Mouse (Mus musculus): ENCODE data around the gene Pitpnc1.

Gene Pitpnc1

GRCm38 (mm10) chr11:107443121-107444095, 27.1 kb downstream of the Pitpnc1 start:
- DNase-seq (ENCODE audit: low spot score in 2 of 2): no peak

DNA sequence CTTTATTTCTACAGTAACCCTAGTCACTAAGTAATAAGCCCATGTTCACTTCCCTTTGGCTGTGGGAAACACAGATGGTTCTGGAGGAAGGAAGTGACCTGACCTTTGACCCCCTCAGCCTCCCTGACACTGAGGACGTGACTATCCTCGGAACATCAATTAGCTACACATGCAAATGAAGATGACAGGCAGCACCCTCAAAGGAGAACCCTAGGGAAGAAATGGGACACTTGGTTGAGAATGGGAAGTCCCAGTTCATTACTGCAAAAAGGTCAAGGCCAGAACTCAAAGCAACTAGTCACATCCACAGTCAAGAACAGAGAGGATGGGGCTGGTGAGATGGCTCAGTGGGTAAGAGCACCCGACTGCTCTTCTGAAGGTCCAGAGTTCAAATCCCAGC, 29.4 kb downstream of the Pitpnc1 start:
- no peak for DNase-seq (ENCODE audit: low spot score in 2 of 2)

GRCm38 (mm10) chr11:107438140-107438539, 32.4 kb downstream of the Pitpnc1 start:
- DNase-seq (ENCODE audit: low spot score in 2 of 2): no peak

DNA sequence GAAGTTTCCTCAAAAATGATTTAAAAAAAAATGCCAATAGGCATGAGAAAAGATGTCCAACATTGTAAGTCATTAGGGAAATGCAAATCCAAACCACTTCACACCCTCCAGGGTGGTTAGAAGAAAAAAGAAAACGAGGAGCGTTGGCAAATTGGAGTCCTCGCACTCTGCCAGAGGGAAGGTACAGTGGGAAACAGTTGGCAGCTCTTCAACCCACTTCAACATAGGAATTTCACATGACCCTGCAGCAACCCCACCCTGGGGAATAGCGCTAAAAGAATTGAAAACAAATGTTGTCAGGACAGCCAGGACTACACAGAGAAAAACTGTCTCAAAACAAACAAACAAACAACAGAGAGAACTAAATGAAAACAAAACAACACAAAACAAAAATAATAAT, 32.8 kb downstream of the Pitpnc1 start:
- no peak for DNase-seq (ENCODE audit: low spot score in 2 of 2)

DNA sequence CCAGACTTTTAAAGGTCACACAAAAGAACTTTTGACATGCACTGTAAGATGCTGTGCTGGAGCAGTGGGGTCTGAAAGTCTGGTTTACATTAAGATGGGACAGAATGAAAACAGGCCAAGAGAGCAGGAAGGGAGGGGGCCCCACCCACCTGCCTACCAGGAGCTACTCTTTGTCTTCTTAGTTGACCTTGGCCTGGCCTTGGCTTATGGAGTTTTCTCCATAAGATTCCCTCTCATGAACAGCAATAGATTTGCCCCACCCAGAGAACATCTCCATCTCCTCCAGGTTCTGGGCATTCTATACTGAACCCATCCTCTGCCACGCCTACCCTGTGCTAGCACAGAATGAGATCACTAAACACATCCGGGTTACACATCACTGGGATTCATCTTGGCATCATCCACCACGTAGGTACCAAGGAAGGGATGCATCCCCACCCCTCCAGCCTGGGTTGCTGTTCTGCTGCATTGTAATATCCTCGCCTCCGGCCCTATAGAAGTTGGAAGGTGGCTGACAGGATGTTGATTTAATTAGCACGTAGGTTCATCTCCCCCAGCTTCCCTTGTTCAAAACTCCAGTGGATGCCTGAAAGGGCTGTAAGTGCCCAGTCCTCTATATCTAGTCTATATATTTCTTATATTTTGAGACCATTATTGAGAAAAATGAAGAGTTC, 34.6 kb downstream of the Pitpnc1 start:
- DNase-seq (ENCODE audit: low spot score in 2 of 2): no peak

GRCm38 (mm10) chr11:107431197-107431965, 39.1 kb downstream of the Pitpnc1 start:
- no peak for DNase-seq (ENCODE audit: low spot score in 2 of 2)

- no peak for DNase-seq (ENCODE audit: low spot score in 2 of 2)
Observed at GRCm38 (mm10) chr11:107428011-107428410, 42.5 kb downstream of the Pitpnc1 start.

GRCm38 (mm10) chr11:107424176-107424575, 46.3 kb downstream of the Pitpnc1 start:
- no peak for DNase-seq (ENCODE audit: low spot score in 2 of 2)

GRCm38 (mm10) chr11:107422356-107422754, 48.1 kb downstream of the Pitpnc1 start:
- DNase-seq (ENCODE audit: low spot score in 2 of 2): no peak

GRCm38 (mm10) chr11:107421751-107422355, 48.6 kb downstream of the Pitpnc1 start:
- no peak for DNase-seq (ENCODE audit: low spot score in 2 of 2)

DNA sequence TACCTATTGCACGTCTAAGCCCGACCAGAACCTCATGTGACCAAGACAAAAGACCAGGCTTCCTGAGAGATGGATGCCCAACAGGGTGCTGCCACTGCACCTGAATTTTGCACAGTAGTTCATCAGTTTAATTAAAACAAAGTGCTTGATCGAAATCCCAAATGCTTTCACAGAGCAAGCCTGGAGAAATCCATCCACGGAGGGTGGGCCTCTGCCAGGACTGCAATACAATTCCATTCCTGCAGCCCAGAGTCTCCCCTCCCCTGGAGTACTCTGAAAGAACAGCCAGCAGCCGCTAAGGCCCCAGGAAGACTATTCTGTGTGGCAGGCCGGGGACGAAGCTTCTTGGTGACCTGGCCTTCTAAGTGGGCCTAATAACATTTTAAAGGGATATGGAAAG, 50.6 kb downstream of the Pitpnc1 start:
- DNase-seq (ENCODE audit: low spot score in 2 of 2): no peak

DNA sequence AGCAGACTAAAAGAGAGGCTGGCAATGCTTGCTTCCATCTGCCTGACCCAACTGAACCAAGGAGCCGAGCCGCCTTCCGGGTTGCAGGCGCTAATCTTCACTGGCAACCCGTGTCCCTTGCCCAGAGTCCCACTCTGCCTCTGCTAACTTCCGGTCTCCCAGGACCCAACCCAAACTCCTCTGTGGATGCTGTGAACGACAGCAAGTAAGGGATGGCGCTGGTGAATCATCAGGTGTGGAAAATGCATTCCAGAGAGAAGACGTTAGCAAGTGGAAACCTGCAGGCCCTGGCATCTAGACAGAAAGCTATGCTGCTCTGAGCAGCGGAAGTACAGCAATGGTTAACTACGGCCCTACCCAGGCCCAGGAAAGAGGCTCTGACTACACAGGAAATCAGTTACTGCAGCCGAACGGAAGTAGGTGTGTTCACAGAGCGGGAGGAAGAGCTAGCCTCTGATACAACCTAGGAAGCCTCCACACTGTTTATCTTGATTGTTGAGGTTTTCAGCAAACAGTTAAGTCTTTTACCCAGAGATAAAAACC, 53.4 kb downstream of the Pitpnc1 start:
- DNase-seq (ENCODE audit: low spot score in 2 of 2): peak; percentile 78 to 81

DNA sequence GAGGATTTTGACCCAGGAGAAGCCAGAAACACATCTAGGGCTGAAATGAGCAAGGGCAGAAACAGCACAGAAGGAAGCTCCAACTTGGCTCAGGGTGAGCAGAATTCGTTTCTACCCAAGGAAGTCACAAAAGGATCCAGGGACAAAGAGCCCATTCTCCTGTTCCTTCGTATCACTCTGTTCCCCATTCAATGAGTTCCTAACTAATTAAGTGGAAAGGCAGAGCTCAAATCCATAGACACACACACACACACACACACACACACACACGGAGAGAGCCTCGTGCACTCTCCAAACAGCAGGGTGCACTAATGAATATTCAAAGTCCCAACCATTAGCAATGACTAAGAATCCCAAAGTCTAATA, 54.0 kb downstream of the Pitpnc1 start:
- DNase-seq (ENCODE audit: low spot score in 2 of 2): no peak

- no peak for DNase-seq (ENCODE audit: low spot score in 2 of 2)
Observed at GRCm38 (mm10) chr11:107415901-107416560, 54.5 kb downstream of the Pitpnc1 start.

DNA sequence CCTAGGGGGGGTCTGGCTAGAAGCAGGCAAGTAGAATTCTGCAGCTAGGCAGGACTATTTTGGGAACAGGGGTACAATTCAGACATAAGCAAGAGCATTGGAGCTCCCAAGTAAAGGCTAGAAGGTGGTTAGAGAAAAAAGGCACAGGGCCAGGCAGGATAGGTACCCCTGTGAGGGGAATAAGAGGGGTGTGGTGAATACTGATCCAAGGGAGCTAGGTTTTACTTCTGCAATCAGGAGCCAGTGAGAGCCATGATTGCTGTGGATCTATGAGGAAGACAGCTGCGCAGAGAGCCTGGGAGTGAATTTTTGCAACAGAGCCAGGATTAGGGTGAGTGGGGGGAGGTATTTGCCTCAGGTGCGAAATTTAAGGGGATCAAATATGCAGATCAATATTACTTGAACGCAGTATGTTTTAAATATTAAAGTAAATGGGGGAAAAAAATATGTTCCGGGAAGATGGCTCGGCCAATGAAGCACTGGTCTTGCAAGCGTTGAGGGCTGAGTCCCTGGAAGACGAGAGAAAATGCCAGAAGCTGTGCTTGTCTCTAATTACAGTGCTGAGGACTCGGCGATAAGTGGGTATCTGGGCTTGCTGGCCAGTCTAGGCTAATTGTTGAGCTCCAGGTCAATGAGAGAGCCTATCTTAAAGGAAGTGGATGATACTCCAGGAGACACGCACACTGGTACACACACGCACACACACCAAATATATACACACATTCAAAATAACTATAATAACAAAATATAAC, 55.3 kb downstream of the Pitpnc1 start:
- DNase-seq (ENCODE audit: low spot score in 2 of 2): no peak

DNA sequence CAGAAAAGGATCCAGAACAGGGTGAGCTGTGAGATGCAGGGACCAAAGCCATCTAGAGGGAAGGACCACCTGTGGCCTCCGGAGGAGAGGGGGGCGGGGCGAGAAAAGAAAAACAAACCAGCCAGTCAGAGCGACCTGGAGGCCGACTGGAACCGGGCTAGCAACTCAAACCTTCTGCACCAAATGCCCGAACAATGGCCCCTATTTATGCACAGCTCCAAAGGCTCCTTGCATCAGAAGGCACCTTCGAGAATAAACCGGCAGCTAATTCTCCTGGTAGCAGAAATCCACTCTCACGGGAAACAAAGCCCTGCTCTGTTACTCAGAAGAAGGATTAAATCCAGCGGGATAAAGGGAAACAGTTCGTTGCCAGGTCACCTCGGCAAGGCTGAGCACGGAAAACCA, 57.2 kb downstream of the Pitpnc1 start:
- peak; percentile 66 to 75 for DNase-seq (ENCODE audit: low spot score in 2 of 2)

- DNase-seq (ENCODE audit: low spot score in 2 of 2): no peak
Observed at GRCm38 (mm10) chr11:107412128-107412527, 58.4 kb downstream of the Pitpnc1 start.

- DNase-seq (ENCODE audit: low spot score in 2 of 2): no peak
Observed at GRCm38 (mm10) chr11:107411576-107411975, 58.9 kb downstream of the Pitpnc1 start.

DNA sequence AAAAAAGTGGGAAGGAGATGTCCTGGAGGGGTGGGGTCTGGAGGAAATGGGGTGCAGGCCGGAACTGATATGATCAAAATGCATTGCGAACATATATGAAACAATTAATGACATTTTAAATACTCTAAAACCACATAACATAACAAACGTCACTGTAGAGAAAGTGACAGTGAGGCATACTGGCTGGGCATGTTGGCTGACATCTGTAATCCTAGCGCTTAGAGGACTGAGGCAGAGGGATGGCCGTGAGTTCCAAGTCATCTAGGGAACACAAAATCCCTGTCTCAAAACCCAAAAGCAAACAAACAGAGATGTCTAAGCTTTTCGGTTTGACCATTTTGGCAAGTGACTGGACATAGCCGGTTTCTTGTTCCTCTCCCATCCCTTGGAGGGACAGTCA, 59.7 kb downstream of the Pitpnc1 start:
- DNase-seq (ENCODE audit: low spot score in 2 of 2): no peak

DNA sequence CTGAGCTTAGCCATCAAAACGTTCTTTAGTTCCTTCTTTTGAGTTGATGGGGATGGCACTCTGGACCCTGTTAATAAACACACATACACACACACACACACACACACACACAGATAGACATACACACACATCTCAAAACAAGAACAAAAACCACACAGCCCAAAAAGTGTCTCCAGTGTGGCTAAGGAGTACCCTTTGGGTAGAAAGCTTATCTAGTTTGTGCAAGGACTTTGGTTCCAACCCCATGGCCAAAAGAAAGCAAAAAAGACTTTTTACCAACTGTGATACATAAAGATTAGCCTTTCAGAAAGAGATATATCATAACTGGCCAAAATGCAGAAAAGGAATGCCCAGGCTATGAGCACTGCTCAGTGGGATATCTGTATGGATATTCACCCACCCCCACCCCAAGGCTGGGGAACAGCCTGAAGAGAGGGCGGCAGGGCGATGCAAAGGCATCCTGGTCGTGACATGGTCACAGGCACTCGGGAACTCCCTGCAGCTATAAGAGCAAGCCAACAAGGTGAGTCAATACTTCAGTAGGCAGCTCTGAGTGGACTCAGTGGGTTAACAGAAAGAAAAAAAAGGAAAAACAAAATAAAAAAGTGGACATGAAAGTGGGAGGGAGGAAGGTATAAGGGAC, 60.3 kb downstream of the Pitpnc1 start:
- DNase-seq (ENCODE audit: low spot score in 2 of 2): no peak

Data from thymus, postnatal 10 days (tissue).